Mouse (Mus musculus) hindbrain, postnatal 0 days (tissue): Measurements from ENCODE around the gene Tmem102. TPM values are rescaled to one million over a fixed set of nuclear protein-coding genes. Genes with fewer than 3 reads are reported as not detected.

ENCODE experiments used
- ATAC-seq: fragments of 200-750 bp; cut with Nextera tagmentation; 2 replicates; pipeline ENCODE4 v1.8.0; 2017; ENCODE audit warnings: mild to moderate bottlenecking, moderate TSS enrichment, moderate library complexity
- DNase-seq: peaks from one replicate; pipeline ENCODE4 v3.0.0-alpha.2; 2015; ENCODE audit warnings: low spot score
- H3K27ac ChIP-seq: fragments of 300-500 bp; sonication (generic); 2 replicates; pipeline ENCODE4 v1.5.1; 2014; ENCODE audit warnings: mild to moderate bottlenecking
- H3K27me3 ChIP-seq: fragments of 300-500 bp; sonication (generic); 2 replicates; pipeline ENCODE4 v1.6.1; 2014; ENCODE audit warnings: low read length, mixed read lengths; ENCODE audit not compliant: insufficient read depth
- H3K36me3 ChIP-seq: fragments of 300-500 bp; sonication (generic); 2 replicates; pipeline ENCODE4 v1.6.1; 2014; ENCODE audit warnings: low read length, mixed read lengths; ENCODE audit not compliant: insufficient read depth
- H3K4me1 ChIP-seq: fragments of 300-500 bp; sonication (generic); 2 replicates; pipeline ENCODE4 v1.6.1; 2014; ENCODE audit warnings: antibody characterized with exemption, low read length, mixed read lengths; ENCODE audit not compliant: insufficient read depth
- H3K4me2 ChIP-seq: fragments of 300-500 bp; sonication (generic); 2 replicates; pipeline ENCODE4 v1.6.1; 2014; ENCODE audit warnings: low read depth, mild to moderate bottlenecking, low read length, moderate library complexity, mixed read lengths
- H3K4me3 ChIP-seq: fragments of 300-500 bp; sonication (generic); 2 replicates; pipeline ENCODE4 v1.5.1; 2014; ENCODE audit warnings: low read length
- H3K9ac ChIP-seq: fragments of 300-500 bp; sonication (generic); replicated peaks from 2 replicates; pipeline ENCODE4 v1.6.1; 2014; ENCODE audit warnings: mild to moderate bottlenecking, low read length, moderate library complexity, mixed read lengths
- H3K9me3 ChIP-seq: fragments of 300-500 bp; sonication (generic); 2 replicates; pipeline ENCODE4 v1.6.1; 2016; ENCODE audit warnings: low read length, mixed read lengths
- CTCF ChIP-seq: IDR thresholded peaks from 2 replicates; pipeline ENCODE4 v1.5.1; 2016; ENCODE audit warnings: antibody characterized with exemption, control low read depth, low read depth
- WGBS: fragments of 180-500 bp; shearing (Covaris S2); extraction: QIAGEN DNeasy Blood & Tissue Kit; methylation state at CpG from one replicate; pipeline ENCODE4 v1.1.7; 2014; 5-methylcytosine and 5-hydroxymethylcytosine counted together
- polyA plus RNA-seq: library from polyadenylated mRNA; unstranded; fragments of >200 nt; fragmentation: Nextera tagmentation; extraction: Ambion mirVana; gene quantifications from 2 replicates; pipeline ENCODE4 v1.2.1, GENCODE M21; 2015
- total RNA-seq: library from RNA; depleted of rRNA; stranded (reverse); fragments of >200 nt; gene quantifications from 2 replicates; pipeline ENCODE4 v1.2.3, GENCODE M21; 2014

Tmem102 gene
- total and polyA plus RNA-seq, 2 experiments from 2014 or later: 0.16 to 1.5 TPM

- H3K4me1 ChIP-seq: no peaks in the 10 kb centered on the region
- no peak overlapping the region for H3K4me2 ChIP-seq
- H3K4me3 ChIP-seq: no peak overlapping the region
- no peaks in the 10 kb centered on the region for H3K27me3 ChIP-seq
- H3K9ac ChIP-seq: no peak overlapping the region
- DNase-seq (no peak), ATAC-seq (no peak)
- H3K9me3 ChIP-seq: no peaks in the 10 kb centered on the region
- WGBS: 58% methylated on average over 2 of the region's 2 CpGs
- H3K27ac ChIP-seq: no peak overlapping the region
- no peak for TF ChIP-seq CTCF
- peaks cover 43% of the 10 kb centered on the region for H3K36me3 ChIP-seq
These were observed 18.0 kb upstream of the Tmem102 start for GRCm38 (mm10) chr11:69823456-69823855.

DNA sequence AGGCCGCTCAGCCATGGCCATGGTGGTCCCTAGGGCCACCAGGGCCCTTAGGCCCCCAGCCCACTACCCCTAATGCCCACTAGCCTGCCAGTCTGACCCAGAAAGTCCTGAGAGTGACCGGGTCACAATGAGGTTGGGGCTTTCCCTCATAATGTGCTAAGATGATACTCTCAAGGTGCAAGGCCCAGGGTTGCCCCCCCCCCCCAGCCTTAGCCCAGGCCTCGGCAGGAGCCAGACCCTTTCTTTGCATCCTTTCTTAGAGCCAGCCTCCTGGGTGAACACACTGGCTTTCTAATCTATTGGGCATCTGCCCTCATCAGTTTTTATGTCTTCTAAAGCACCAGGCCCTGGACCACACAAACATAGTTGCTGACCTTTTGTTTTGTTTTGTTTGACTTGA is 16.7 kb upstream of the Tmem102 start, which contains the start of gene Spem1:
Gene Spem1, minus strand, starts transcription at position 101 of the 400 bp plus-strand sequence.
- no peak within 1 kb of the TSS for H3K27ac ChIP-seq
- H3K9me3 ChIP-seq: no peaks in the 10 kb centered on the region
- no peak within 1 kb of the TSS for H3K4me2 ChIP-seq
- no peaks in the 10 kb centered on the region for H3K4me1 ChIP-seq
- 84% methylated on average over 3 of the region's 3 CpGs for WGBS
- ATAC-seq (no peak), DNase-seq (no peak)
- H3K4me3 ChIP-seq: no peak within 1 kb of the TSS
- H3K36me3 ChIP-seq: peaks cover 29% of the 10 kb centered on the region
- no peak within 1 kb of the TSS for H3K9ac ChIP-seq
- no peak for TF ChIP-seq CTCF
- H3K27me3 ChIP-seq: no peaks in the 10 kb centered on the region

DNA sequence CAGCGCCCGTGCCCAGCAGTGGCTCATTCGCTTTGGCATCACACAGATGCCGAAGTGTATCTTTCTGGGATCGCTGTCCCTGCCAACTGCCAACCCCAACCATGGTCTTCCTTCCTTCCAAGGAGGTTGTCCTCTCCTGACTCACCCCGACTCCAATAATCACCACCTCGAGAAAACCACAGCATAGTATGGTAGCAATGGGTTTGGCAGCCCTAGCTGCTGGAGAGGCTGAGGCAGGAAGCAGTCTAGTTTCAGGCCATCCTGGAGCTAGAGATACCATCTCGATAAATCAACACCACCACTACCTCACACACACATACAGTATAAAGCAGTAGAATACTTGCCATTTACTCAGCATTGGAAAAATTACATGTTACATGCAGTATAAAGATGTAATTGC is 13.4 kb upstream of the Tmem102 start:
- DNase-seq (no peak), ATAC-seq (no peak)
- no peak for TF ChIP-seq CTCF
- Histone ChIP-seq H3K9me3 (no peaks in the 10 kb centered on the region), H3K27me3 (no peaks in the 10 kb centered on the region), H3K27ac (no peak overlapping the region), H3K4me2 (no peak overlapping the region), H3K4me1 (no peaks in the 10 kb centered on the region), H3K36me3 (peaks cover 2% of the 10 kb centered on the region; the same call in 1 of the 2 replicates), H3K9ac (no peak overlapping the region), H3K4me3 (no peak overlapping the region)
- 93% methylated on average over 8 of the region's 8 CpGs for WGBS

GRCm38 (mm10) chr11:69818365-69818764 is 12.9 kb upstream of the Tmem102 start, which contains the start of gene Spem2:
Gene Spem2, minus strand, starts transcription at chr11:69818465.
- TF ChIP-seq CTCF: no peak
- Histone ChIP-seq H3K27me3 (no peaks in the 10 kb centered on the region), H3K4me3 (no peak within 1 kb of the TSS), H3K27ac (no peak within 1 kb of the TSS), H3K4me2 (no peak within 1 kb of the TSS), H3K9me3 (no peaks in the 10 kb centered on the region), H3K9ac (no peak within 1 kb of the TSS), H3K36me3 (no peaks in the 10 kb centered on the region), H3K4me1 (no peaks in the 10 kb centered on the region)
- ATAC-seq (no peak), DNase-seq (no peak)
- 81% methylated on average over 2 of the region's 2 CpGs for WGBS

GRCm38 (mm10) chr11:69816520-69816919 is 11.1 kb upstream of the Tmem102 start:
- no peak overlapping the region for H3K9ac ChIP-seq

GRCm38 (mm10) chr11:69815155-69815554 is 9.7 kb upstream of the Tmem102 start, which contains the start of gene Gm39566:
Gene Gm39566, minus strand, starts transcription at chr11:69815298.
- DNase-seq: no peak
- no peak within 1 kb of the TSS for H3K4me2 ChIP-seq
- no peaks in the 10 kb centered on the region for H3K27me3 ChIP-seq
- no peak within 1 kb of the TSS for H3K4me3 ChIP-seq
- no peak for TF ChIP-seq CTCF
- WGBS: 63% methylated on average over 10 of the region's 10 CpGs
- H3K9ac ChIP-seq: no peak within 1 kb of the TSS
- H3K9me3 ChIP-seq: no peaks in the 10 kb centered on the region
- no peaks in the 10 kb centered on the region for H3K4me1 ChIP-seq
- no peak for ATAC-seq
- H3K27ac ChIP-seq: no peak within 1 kb of the TSS
- H3K36me3 ChIP-seq: no peaks in the 10 kb centered on the region

More at GRCm38 (mm10) chr11:69816520-69816919, 11.1 kb upstream of the Tmem102 start:
- Histone ChIP-seq H3K4me2 (no peak overlapping the region), H3K27ac (no peak overlapping the region), H3K27me3 (no peaks in the 10 kb centered on the region), H3K9me3 (no peaks in the 10 kb centered on the region), H3K36me3 (no peaks in the 10 kb centered on the region), H3K4me1 (no peaks in the 10 kb centered on the region), H3K4me3 (no peak overlapping the region)
- no peak for TF ChIP-seq CTCF
- 91% methylated on average over 12 of the region's 12 CpGs for WGBS
- ATAC-seq: no peak
- no peak for DNase-seq

DNA sequence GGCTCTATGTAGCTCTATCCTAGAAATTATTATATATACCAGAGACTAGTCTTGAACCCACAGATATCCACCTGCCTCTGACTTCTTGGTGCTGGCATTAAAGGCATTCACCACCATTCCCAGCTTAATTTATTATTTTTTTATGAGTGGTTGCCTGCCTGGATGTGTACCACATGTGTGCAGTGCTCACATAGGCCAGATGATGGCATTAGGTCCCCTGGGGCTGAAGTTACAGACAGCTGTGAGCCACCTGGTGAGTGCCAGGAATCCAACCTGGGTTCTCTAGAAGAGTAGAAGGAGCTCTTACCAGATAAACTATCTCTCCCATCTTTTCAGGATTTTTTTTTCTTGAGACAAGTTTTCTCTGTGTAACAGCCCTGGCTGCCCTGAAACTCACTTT is 4.9 kb upstream of the Tmem102 start:
- no peak overlapping the region for H3K9ac ChIP-seq
- H3K36me3 ChIP-seq: no peaks in the 10 kb centered on the region
- peaks cover 10% of the 10 kb centered on the region; the same call in 1 of the 2 replicates for H3K27me3 ChIP-seq
- no peak for ATAC-seq
- no peaks in the 10 kb centered on the region for H3K9me3 ChIP-seq
- no peak for DNase-seq
- H3K4me1 ChIP-seq: no peaks in the 10 kb centered on the region
- H3K4me3 ChIP-seq: no peak overlapping the region
- no peak overlapping the region for H3K4me2 ChIP-seq
- TF ChIP-seq CTCF: no peak
- H3K27ac ChIP-seq: no peak overlapping the region
